19 mouse cellular contexts compared by ENCODE assay signal in genomic region chr2:140084245-140084644, GRCm38 (mm10).
"Had no signal": no experiment of that assay in that cellular context is flagged by ENCODE, and none has a peak within 500 bp of the region (broad histone marks: within the 10 kb centered on the region; RNA-seq: fewer than 3 reads in every experiment).

No protein-coding gene starts in this region.

- H3K4me2 ChIP-seq: intestine, embryonic 15.5 days; limb, embryonic 13.5 days; lung, embryonic 14.5 days; midbrain, embryonic 12.5 days; neural tube, embryonic 13.5 days had no signal

- H3K9ac ChIP-seq: intestine, embryonic 15.5 days; limb, embryonic 13.5 days; lung, embryonic 14.5 days; midbrain, embryonic 12.5 days; neural tube, embryonic 13.5 days had no signal

- H3K27me3 ChIP-seq: intestine, embryonic 15.5 days; limb, embryonic 13.5 days; midbrain, embryonic 12.5 days; neural tube, embryonic 13.5 days had no signal

- H3K4me3 ChIP-seq: intestine, embryonic 15.5 days; limb, embryonic 10.5 days; limb, embryonic 13.5 days; midbrain, embryonic 12.5 days; myocyte; neural tube, embryonic 13.5 days had no signal

- H3K9me3 ChIP-seq: intestine, embryonic 15.5 days; limb, embryonic 10.5 days; limb, embryonic 13.5 days; midbrain, embryonic 12.5 days; neural tube, embryonic 13.5 days had no signal

- DNase-seq: kidney, adult 11 months; kidney, adult 8-10 months; kidney, postnatal 14 days; kidney, postnatal 4 days; lung, embryonic 14.5 days; lung, postnatal 36 days; retina, postnatal 1 day; right cerebral cortex, postnatal 25 days; spleen, adult 18-20 months; thymus, adult 18-20 months; thymus, postnatal 4 days had no signal

- H3K27ac ChIP-seq: intestine, embryonic 15.5 days; limb, embryonic 10.5 days; limb, embryonic 13.5 days; midbrain, embryonic 12.5 days; neural tube, embryonic 13.5 days had no signal

- ATAC-seq: intestine, embryonic 15.5 days; lung, postnatal 0 days; midbrain, embryonic 16.5 days had no signal

- H3K4me1 ChIP-seq: intestine, embryonic 15.5 days; limb, embryonic 10.5 days; limb, embryonic 13.5 days; neural tube, embryonic 13.5 days had no signal

- H3K36me3 ChIP-seq: intestine, embryonic 15.5 days; limb, embryonic 10.5 days; limb, embryonic 13.5 days; midbrain, embryonic 12.5 days; neural tube, embryonic 13.5 days had no signal
